Mouse (Mus musculus) kidney, adult 10 weeks (tissue): ENCODE results near the gene Efcab2. TPM values are rescaled to one million over a fixed set of nuclear protein-coding genes. Genes with fewer than 3 reads are reported as not detected.

Source experiments
- polyA plus RNA-seq: library from polyadenylated mRNA; stranded (reverse); fragments of 350-450 nt; fragmentation: Illumina TruSeq; extraction: RNeasy Lipid Tissue Mini Kit (QIAGEN cat#74804); gene quantifications from one replicate; pipeline ENCODE4 v1.2.3, GENCODE M21; 2014; ENCODE audit warnings: low read depth, low replicate concordance

Gene Efcab2
- polyA plus RNA-seq: 27.6 TPM

DNA sequence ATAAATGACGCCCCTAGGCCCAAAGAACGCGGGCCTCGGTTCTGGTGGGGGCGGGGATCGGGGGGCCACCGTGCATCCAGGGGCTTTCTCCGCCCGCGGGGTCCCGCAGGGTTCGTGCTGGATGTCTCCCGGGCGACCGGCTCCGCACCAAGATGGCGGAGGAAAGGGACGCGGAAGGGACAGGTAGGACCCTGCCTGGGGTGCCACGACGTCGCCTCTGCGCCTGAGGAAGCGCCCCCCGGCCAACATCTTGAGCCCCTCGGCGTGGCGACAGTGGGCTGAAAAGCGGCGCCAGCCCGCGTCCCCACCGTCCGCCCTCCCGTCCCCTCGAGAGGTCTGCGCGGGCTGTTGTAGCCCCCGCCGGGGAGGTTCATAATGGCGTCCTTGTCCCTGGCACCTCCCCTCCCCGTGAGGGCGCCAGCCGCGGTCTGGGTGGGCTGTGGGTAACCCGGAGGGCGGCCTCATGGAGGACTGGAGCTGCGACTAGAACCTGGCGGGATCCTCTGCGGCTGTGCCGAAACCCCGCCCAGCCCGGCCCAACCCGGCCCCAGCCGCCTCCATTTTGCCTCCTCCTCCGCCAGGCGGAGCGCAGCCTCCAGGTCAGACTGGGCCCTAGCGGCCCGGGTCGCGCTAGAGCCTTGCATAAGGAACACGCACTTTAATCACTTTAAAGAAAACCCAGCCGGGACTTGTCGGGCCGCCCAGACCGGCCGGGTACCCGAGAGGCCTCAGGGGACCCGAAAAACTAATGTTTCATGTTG, at the start of gene Efcab2:
Gene Efcab2 (plus strand): TSS at position 135 of the 761 bp plus-strand sequence.

DNA sequence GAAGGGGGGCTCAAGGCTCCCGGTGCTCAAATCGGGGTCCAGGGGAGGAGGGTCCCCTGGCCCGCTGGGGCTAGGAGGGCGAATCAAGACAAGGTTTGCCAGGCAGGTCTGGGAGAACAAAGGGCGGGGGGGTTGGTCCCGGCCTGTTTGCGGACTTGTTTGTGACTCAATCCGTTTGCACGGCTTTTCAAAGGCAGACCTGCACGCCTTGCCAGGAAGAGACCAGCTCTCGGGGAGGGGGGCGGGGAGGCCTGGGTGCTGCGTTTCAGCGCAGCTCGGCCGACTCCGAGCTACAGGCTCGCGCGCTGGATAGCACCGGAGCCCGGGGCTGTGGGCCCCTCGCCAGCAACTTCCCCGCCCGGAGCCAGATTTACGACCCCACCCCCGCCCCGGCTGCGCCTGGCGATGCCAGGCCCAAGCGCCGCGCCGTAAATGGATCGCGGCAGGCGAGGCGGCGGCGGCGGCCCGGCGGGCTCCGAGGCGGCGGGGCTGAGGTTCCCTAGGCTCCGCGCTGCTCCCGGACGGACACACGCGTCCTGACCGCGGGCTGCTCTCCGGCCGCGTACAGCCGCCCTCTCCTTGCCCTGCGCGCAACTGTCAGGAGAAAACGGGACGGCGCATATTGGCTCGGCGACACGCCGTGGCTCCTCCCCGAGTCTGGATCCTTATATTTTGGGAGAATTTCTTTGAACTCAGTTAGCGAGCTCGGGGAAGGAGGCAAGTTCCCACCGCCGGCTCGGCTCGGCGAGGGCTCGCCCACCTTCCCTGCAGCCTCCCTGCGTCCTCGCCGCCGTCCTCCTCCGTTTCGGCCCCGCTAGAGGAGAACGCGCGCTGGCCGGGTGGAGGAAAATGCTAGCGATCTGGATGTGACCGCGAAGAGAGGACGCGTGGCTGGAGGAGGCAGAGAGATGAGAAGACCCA, 122.8 kb downstream of the Efcab2 start, which contains the start of gene Kif26b:
Gene Kif26b (plus strand): TSS at position 695 of the 921 bp plus-strand sequence.

Other genes starting within 250 kb of the Efcab2 start
- 22.6 TPM for gene Desi2, start 218.7 kb upstream of the Efcab2 start, polyA plus RNA-seq
- 702 TPM for gene Cox20, start 87.0 kb upstream of the Efcab2 start, polyA plus RNA-seq
- 533 TPM for gene Hnrnpu, start 68.3 kb upstream of the Efcab2 start, polyA plus RNA-seq
- 0.77 TPM for gene Kif26b, start 123.0 kb downstream of the Efcab2 start, polyA plus RNA-seq